Mouse (Mus musculus) kidney, embryonic 14.5 days (tissue): ENCODE data around the gene Hrh1. TPM values are rescaled to one million over a fixed set of nuclear protein-coding genes. Genes with fewer than 3 reads are reported as not detected.
"Not testable (repeated sequence)": the region's sequence is repeated elsewhere in the genome, so short reads cannot be mapped to it uniquely, and the experiment has no call there.

ENCODE experiments used
- ATAC-seq: fragments of 200-750 bp; cut with Nextera tagmentation; 2 replicates; pipeline ENCODE4 v1.8.0; 2017; ENCODE audit warnings: moderate number of reproducible peaks, mild to moderate bottlenecking, moderate TSS enrichment, moderate library complexity; ENCODE audit not compliant: low FRiP score, low TSS enrichment
- H3K27ac ChIP-seq: fragments of 300-500 bp; sonication (generic); 2 replicates; pipeline ENCODE4 v1.5.1; 2014; ENCODE audit warnings: low read depth, mild to moderate bottlenecking, low read length, moderate library complexity, mixed read lengths
- H3K27me3 ChIP-seq: fragments of 300-500 bp; sonication (generic); 2 replicates; pipeline ENCODE4 v1.6.1; 2014; ENCODE audit warnings: mild to moderate bottlenecking, low read length; ENCODE audit not compliant: control insufficient read depth, insufficient read depth
- H3K36me3 ChIP-seq: fragments of 300-500 bp; sonication (generic); 2 replicates; pipeline ENCODE4 v1.6.1; 2014; ENCODE audit warnings: low read length, mixed read lengths; ENCODE audit not compliant: control insufficient read depth, insufficient read depth
- H3K4me1 ChIP-seq: fragments of 300-500 bp; sonication (generic); 2 replicates; pipeline ENCODE4 v1.6.1; 2014; ENCODE audit warnings: low read length, mixed read lengths; ENCODE audit not compliant: control insufficient read depth, insufficient read depth
- H3K4me2 ChIP-seq: fragments of 300-500 bp; sonication (generic); replicated peaks from 2 replicates; pipeline ENCODE4 v1.6.1; 2014; ENCODE audit warnings: low read depth, mild to moderate bottlenecking, low read length
- H3K4me3 ChIP-seq: fragments of 300-500 bp; sonication (generic); 2 replicates; pipeline ENCODE4 v1.5.1; 2014; ENCODE audit warnings: mild to moderate bottlenecking, low read length
- H3K9ac ChIP-seq: fragments of 300-500 bp; sonication (generic); 2 replicates; pipeline ENCODE4 v1.6.1; 2014; ENCODE audit warnings: low read depth, mild to moderate bottlenecking, low read length, moderate library complexity
- H3K9me3 ChIP-seq: fragments of 300-500 bp; sonication (generic); 2 replicates; pipeline ENCODE4 v1.6.1; 2016; ENCODE audit warnings: low read length; ENCODE audit not compliant: control insufficient read depth
- WGBS: fragments of 180-500 bp; shearing (Covaris S2); extraction: QIAGEN DNeasy Blood & Tissue Kit; methylation state at CpG from one replicate; pipeline ENCODE4 v1.1.7; 2014; 5-methylcytosine and 5-hydroxymethylcytosine counted together
- polyA plus RNA-seq: library from polyadenylated mRNA; unstranded; fragments of >200 nt; fragmentation: Nextera tagmentation; extraction: Ambion mirVana; gene quantifications from 2 replicates; pipeline ENCODE4 v1.2.1, GENCODE M21; 2014

Gene Hrh1
- polyA plus RNA-seq, 1 experiment from 2014 or later, result 0.16 TPM

GRCm38 (mm10) chr6:114489371-114489770, 91.6 kb downstream of the Hrh1 start:
- H3K27me3 ChIP-seq, result no peaks in the 10 kb centered on the region
- H3K4me2 ChIP-seq, result no peak overlapping the region
- H3K9me3 ChIP-seq, result no peaks in the 10 kb centered on the region
- H3K36me3 ChIP-seq, result no peaks in the 10 kb centered on the region
- H3K4me1 ChIP-seq, result no peaks in the 10 kb centered on the region
- WGBS, result 85% methylated on average over 3 of the region's 3 CpGs
- no peak overlapping the region for H3K4me3 ChIP-seq
- no peak for ATAC-seq
- H3K27ac ChIP-seq, result no peak overlapping the region
- H3K9ac ChIP-seq, result no peak overlapping the region

GRCm38 (mm10) chr6:114492588-114492987, 94.9 kb downstream of the Hrh1 start:
- not testable (repeated sequence) for H3K27ac ChIP-seq, H3K4me2 ChIP-seq, H3K36me3 ChIP-seq, H3K27me3 ChIP-seq, H3K9me3 ChIP-seq, H3K9ac ChIP-seq, H3K4me3 ChIP-seq, H3K4me1 ChIP-seq, ATAC-seq
- WGBS, result 51% methylated on average over 10 of the region's 10 CpGs

- not testable (repeated sequence) for H3K27ac ChIP-seq, H3K4me1 ChIP-seq, H3K9ac ChIP-seq, ATAC-seq, H3K36me3 ChIP-seq, H3K9me3 ChIP-seq, H3K27me3 ChIP-seq, H3K4me3 ChIP-seq, H3K4me2 ChIP-seq
- WGBS, result 27% methylated on average over 6 of the region's 12 CpGs
Measured at GRCm38 (mm10) chr6:114494987-114495386, 97.3 kb downstream of the Hrh1 start.

DNA sequence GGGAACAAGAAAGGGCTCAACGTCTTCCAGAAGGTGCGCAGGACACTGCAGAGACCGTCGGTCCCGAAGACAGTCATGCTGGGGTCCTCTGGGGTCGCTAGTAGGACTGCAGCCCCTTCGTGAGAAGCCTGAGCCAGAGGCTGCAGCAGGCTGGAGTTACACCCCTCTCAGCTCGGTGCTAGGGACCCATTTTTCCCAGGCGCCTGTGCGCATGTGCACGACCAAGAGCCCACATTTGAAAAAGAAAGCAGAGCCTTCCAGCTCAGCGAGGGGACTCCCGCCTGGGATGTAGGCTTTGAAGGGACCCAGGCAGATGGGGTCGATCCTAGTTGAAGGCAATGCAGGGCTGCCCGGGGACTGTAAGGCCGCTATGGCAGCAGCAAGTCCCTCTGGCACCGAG, 116.3 kb downstream of the Hrh1 start:
- H3K27me3 ChIP-seq, H3K4me1 ChIP-seq, H3K4me3 ChIP-seq, H3K9me3 ChIP-seq, H3K27ac ChIP-seq, H3K4me2 ChIP-seq, ATAC-seq, H3K9ac ChIP-seq, H3K36me3 ChIP-seq: not testable (repeated sequence)
- whole genome bisulfite sequencing, result 21% methylated on average over 14 of the region's 17 CpGs

DNA sequence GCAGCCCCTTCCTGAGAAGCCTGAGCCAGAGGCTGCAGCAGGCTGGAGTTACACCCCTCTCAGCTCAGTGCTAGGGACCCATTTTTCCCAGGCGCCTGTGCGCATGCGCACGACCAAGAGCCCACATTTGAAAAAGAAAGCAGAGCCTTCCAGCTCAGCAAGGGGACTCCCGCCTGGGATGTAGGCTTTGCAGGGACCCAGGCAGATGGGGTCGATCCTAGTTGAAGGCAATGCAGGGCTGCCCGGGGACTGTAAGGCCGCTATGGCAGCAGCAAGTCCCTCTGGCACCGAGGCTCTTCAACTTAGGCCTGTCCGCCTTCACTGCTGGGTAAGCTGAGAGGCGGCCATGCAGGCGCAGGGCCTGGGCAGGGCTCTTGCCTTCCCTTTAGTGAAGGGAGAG, 131.0 kb downstream of the Hrh1 start:
- not testable (repeated sequence) for H3K4me2 ChIP-seq, ATAC-seq, H3K27me3 ChIP-seq, H3K9me3 ChIP-seq, H3K36me3 ChIP-seq, H3K4me1 ChIP-seq, H3K27ac ChIP-seq, H3K9ac ChIP-seq, H3K4me3 ChIP-seq
- WGBS, result no CpG with 5 or more reads among the region's 12 CpGs

Other genes with a start within 250 kb of the Hrh1 start
- gene Slc6a1, start 115.3 kb upstream of the Hrh1 start, polyA plus RNA-seq, result 0.12 TPM in 1 of 2 replicates, not detected in the other
- 18.8 and 19.4 TPM in 2 replicates for gene Atg7, start 245.2 kb downstream of the Hrh1 start, polyA plus RNA-seq